Mouse (Mus musculus): ENCODE measurements around the gene Gm30083. TPM values are rescaled to one million over a fixed set of nuclear protein-coding genes. Genes with fewer than 3 reads are reported as not detected.

The Gm30083 gene
- polyA plus RNA-seq, 1 experiment from 2014 or later: not detected

DNA sequence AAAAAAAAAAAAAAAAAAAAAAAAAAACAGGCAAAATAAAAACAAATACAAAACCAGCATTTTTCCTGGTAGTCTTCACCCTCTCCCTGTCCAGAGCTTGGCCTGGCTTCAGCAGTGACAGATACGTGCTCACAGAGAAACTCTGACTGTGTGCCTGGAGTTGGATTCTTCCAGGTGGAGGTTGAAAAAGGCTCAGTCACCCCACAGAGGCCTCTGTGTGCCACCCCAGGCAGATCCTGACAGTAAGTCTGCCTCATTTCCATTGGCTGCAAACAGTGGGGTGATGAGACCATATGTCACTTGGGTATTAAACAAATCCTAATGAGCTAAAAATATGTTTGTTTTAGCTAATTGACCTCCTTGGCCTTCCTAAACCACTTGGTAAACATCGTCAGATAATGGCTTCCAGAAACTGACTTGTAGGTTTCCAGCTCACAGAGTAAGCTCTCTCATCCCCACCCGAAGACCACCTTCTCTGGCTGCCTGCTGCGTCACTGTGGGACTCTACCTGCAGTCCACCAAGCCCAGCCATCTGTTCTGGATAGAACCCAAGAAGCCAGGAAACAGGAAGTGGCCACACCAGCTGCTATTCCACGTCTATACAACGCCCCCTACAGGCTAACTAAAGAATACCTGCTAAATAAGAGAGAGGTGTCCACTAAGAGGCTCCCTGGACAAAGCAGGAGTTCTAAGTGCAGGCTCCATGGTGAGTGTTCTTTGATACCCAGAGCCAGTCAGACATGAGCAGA, 62.6 kb downstream of the Gm30083 start:
- no peak overlapping the region for H3K4me2 ChIP-seq (replicated peaks; ENCODE audit: low read depth, low read length)
- H3K4me1 ChIP-seq (replicated peaks; ENCODE audit: control insufficient read depth, insufficient read depth, low read length): no peaks in the 10 kb centered on the region
- no peaks in the 10 kb centered on the region for H3K27me3 ChIP-seq (ENCODE audit: control insufficient read depth, insufficient read depth, low read length)
- no peaks in the 10 kb centered on the region for H3K36me3 ChIP-seq (ENCODE audit: control insufficient read depth, insufficient read depth, low read length)
- DNase-seq (ENCODE audit: low spot score): no peak
- no peak overlapping the region for H3K27ac ChIP-seq (ENCODE audit: low read depth, low read length)
- no peak for ATAC-seq (ENCODE audit: low FRiP score)
- no peak overlapping the region for H3K4me3 ChIP-seq (ENCODE audit: low read depth, low read length)
- no peaks in the 10 kb centered on the region for H3K9me3 ChIP-seq (ENCODE audit: control insufficient read depth, low read length)
- 58% methylated on average over 6 of the region's 6 CpGs for WGBS
- no peak overlapping the region for H3K9ac ChIP-seq (ENCODE audit: low read depth, low read length)

DNA sequence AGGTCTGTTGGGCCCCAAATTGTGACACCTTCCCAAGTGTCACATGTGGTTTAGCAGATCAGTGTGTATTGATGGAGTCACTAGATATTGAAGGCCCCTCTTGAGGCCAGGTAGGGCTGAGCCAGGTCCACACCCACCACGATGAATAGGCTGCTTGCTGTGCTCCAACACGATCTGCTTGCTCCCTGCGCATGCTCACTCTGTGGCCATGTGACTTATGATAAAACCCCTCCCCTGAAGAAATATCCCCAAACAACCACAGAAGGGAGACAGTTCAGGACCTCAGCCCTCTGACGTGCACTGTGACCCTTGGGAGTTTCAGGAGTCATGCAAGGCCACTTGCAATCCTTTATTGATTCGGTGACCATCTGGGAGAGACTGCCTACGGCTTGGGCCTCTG, 68.9 kb downstream of the Gm30083 start:
- Histone ChIP-seq H3K27me3 (ENCODE audit: control insufficient read depth, insufficient read depth, low read length) (no peaks in the 10 kb centered on the region), H3K4me2 (replicated peaks; ENCODE audit: low read depth, low read length) (no peak overlapping the region), H3K4me1 (replicated peaks; ENCODE audit: control insufficient read depth, insufficient read depth, low read length) (no peaks in the 10 kb centered on the region), H3K36me3 (ENCODE audit: control insufficient read depth, insufficient read depth, low read length) (no peaks in the 10 kb centered on the region), H3K9me3 (ENCODE audit: control insufficient read depth, low read length) (no peaks in the 10 kb centered on the region), H3K4me3 (ENCODE audit: low read depth, low read length) (no peak overlapping the region), H3K27ac (ENCODE audit: low read depth, low read length) (no peak overlapping the region), H3K9ac (ENCODE audit: low read depth, low read length) (no peak overlapping the region)
- 79% methylated on average over 6 of the region's 6 CpGs for WGBS
- no peak for ATAC-seq (ENCODE audit: low FRiP score)
- no peak for DNase-seq (ENCODE audit: low spot score)

DNA sequence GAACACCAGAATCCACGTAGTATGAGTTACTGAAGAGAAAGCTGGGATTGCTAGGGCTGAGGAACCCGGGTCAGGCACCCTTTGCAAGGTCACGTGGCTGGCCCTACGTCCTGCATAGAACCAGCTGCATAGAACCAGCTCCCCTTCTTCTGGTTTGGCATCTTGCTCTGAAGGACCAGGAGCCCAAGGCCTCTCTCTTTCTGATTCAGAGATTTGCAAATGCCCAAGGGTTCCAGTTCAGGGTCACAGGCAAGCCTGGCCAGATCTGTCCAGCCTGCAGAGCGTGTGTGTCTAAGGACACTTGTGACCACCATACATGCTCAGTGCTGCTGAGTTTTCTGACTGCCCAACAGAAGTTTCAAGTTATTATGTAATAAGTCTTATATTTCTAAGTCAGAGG, 72.8 kb downstream of the Gm30083 start:
- no peak for ATAC-seq (ENCODE audit: low FRiP score)
- Histone ChIP-seq H3K27me3 (ENCODE audit: control insufficient read depth, insufficient read depth, low read length) (no peaks in the 10 kb centered on the region), H3K36me3 (ENCODE audit: control insufficient read depth, insufficient read depth, low read length) (no peaks in the 10 kb centered on the region), H3K4me2 (replicated peaks; ENCODE audit: low read depth, low read length) (no peak overlapping the region), H3K9me3 (ENCODE audit: control insufficient read depth, low read length) (no peaks in the 10 kb centered on the region), H3K27ac (ENCODE audit: low read depth, low read length) (no peak overlapping the region), H3K4me1 (replicated peaks; ENCODE audit: control insufficient read depth, insufficient read depth, low read length) (no peaks in the 10 kb centered on the region), H3K4me3 (ENCODE audit: low read depth, low read length) (no peak overlapping the region), H3K9ac (ENCODE audit: low read depth, low read length) (no peak overlapping the region)
- DNase-seq (ENCODE audit: low spot score): no peak
- 81% methylated on average over 5 of the region's 5 CpGs for WGBS

DNA sequence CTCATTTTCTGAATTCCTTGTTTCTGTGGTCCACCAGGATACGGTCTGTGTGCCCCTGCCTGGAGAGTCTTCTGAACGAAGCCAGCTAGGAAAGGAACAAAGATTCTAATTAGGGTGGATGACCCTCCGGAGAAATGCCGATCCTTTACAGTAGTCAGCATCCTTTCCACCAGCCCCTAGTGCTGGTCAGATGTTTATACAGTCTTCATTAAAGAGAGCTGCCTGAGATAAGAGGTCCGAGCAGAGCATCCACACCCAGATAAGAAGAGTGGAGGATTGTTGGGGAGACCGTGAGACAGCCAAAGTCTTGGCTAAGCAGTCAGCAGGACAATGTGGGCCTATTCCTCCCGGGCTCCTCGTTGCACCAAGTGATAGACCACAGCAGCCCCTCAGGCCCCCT, 74.2 kb downstream of the Gm30083 start, which contains the start of gene Gdf2:
TSS of gene Gdf2 (plus strand) at position 301 of the 400 bp plus-strand sequence.
- Histone ChIP-seq H3K9ac (ENCODE audit: low read depth, low read length) (no peak within 1 kb of the TSS), H3K36me3 (ENCODE audit: control insufficient read depth, insufficient read depth, low read length) (no peaks in the 10 kb centered on the region), H3K27ac (ENCODE audit: low read depth, low read length) (no peak within 1 kb of the TSS), H3K4me3 (ENCODE audit: low read depth, low read length) (no peak within 1 kb of the TSS), H3K27me3 (ENCODE audit: control insufficient read depth, insufficient read depth, low read length) (no peaks in the 10 kb centered on the region), H3K4me2 (replicated peaks; ENCODE audit: low read depth, low read length) (no peak within 1 kb of the TSS), H3K9me3 (ENCODE audit: control insufficient read depth, low read length) (no peaks in the 10 kb centered on the region), H3K4me1 (replicated peaks; ENCODE audit: control insufficient read depth, insufficient read depth, low read length) (no peaks in the 10 kb centered on the region)
- ATAC-seq (ENCODE audit: low FRiP score) (no peak), DNase-seq (ENCODE audit: low spot score) (no peak)
- WGBS: 77% methylated on average over 8 of the region's 8 CpGs

DNA sequence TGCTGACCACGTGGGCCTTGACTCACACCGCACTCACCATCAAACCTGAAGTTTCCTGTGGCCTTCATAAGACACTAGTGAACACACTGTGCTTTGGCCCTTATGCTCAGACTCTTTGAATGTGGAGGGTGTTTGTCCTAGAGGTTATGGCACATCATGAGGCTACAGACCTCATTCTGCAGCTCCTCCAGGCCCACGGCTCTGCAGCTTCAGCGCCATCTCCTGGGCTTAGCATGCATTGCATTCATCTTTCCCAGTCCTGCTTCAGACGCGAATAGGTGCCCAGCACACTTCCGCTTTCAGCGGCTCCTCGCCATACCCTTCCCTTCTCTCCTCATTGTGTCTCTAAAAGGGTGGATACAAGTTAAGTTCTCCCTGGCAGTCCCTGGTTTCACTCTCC, 75.9 kb downstream of the Gm30083 start:
- 29% methylated on average over 9 of the region's 9 CpGs for WGBS
- ATAC-seq (ENCODE audit: low FRiP score) (peak; percentile 40; the same call in 1 of the 2 replicates), DNase-seq (ENCODE audit: low spot score) (peak; percentile 90)
- H3K4me3 ChIP-seq (ENCODE audit: low read depth, low read length): no peak overlapping the region
- no peaks in the 10 kb centered on the region for H3K9me3 ChIP-seq (ENCODE audit: control insufficient read depth, low read length)
- 0 out of 2 replicates have a peak overlapping the region, but pooled peaks have one; percentile 16 for H3K9ac ChIP-seq (ENCODE audit: low read depth, low read length)
- no peaks in the 10 kb centered on the region for H3K27me3 ChIP-seq (ENCODE audit: control insufficient read depth, insufficient read depth, low read length)
- H3K4me2 ChIP-seq (replicated peaks; ENCODE audit: low read depth, low read length): peak overlapping the region; percentile 27; the same call in 1 of the 2 replicates
- no peak overlapping the region for H3K27ac ChIP-seq (ENCODE audit: low read depth, low read length)
- H3K4me1 ChIP-seq (replicated peaks; ENCODE audit: control insufficient read depth, insufficient read depth, low read length): no peaks in the 10 kb centered on the region
- H3K36me3 ChIP-seq (ENCODE audit: control insufficient read depth, insufficient read depth, low read length): no peaks in the 10 kb centered on the region

Other genes starting within 250 kb of the Gm30083 start
- gene Gdf10, start 91.6 kb downstream of the Gm30083 start, polyA plus RNA-seq (2014; fragmentation: Nextera tagmentation; extraction: Ambion mirVana): 9.5 and 10.6 TPM in 2 replicates
- gene Gdf2, start 74.1 kb downstream of the Gm30083 start, polyA plus RNA-seq (2014; fragmentation: Nextera tagmentation; extraction: Ambion mirVana): 0.08 TPM in 1 of 2 replicates, not detected in the other
- not detected in 2 replicates for gene Rbp3, start 61.2 kb downstream of the Gm30083 start, polyA plus RNA-seq (2014; fragmentation: Nextera tagmentation; extraction: Ambion mirVana)
- gene Zfp488, start 36.4 kb downstream of the Gm30083 start, polyA plus RNA-seq (2014; fragmentation: Nextera tagmentation; extraction: Ambion mirVana): 0.10 and 0.20 TPM in 2 replicates
- not detected in 2 replicates for gene Gm5460, start 1.6 kb upstream of the Gm30083 start, polyA plus RNA-seq (2014; fragmentation: Nextera tagmentation; extraction: Ambion mirVana)
- gene Antxrl, start 37.5 kb upstream of the Gm30083 start, polyA plus RNA-seq (2014; fragmentation: Nextera tagmentation; extraction: Ambion mirVana): not detected in 2 replicates
- gene Anxa8, start 70.8 kb upstream of the Gm30083 start, polyA plus RNA-seq (2014; fragmentation: Nextera tagmentation; extraction: Ambion mirVana): 1.5 and 1.8 TPM in 2 replicates
- not detected in 2 replicates for gene A630023A22Rik, start 87.6 kb upstream of the Gm30083 start, polyA plus RNA-seq (2014; fragmentation: Nextera tagmentation; extraction: Ambion mirVana)
- gene Npy4r, start 137.3 kb upstream of the Gm30083 start, polyA plus RNA-seq (2014; fragmentation: Nextera tagmentation; extraction: Ambion mirVana): 0.04 TPM in 1 of 2 replicates, not detected in the other
- gene Gprin2, start 186.5 kb upstream of the Gm30083 start, polyA plus RNA-seq (2014; fragmentation: Nextera tagmentation; extraction: Ambion mirVana): 0.33 and 0.74 TPM in 2 replicates
- 0.32 TPM in 1 of 2 replicates, not detected in the other for gene Syt15, start 204.4 kb upstream of the Gm30083 start, polyA plus RNA-seq (2014; fragmentation: Nextera tagmentation; extraction: Ambion mirVana)

All from hindbrain, embryonic 11.5 days (tissue).